Mouse (Mus musculus): Measurements from ENCODE around the gene Paf1.

DNA sequence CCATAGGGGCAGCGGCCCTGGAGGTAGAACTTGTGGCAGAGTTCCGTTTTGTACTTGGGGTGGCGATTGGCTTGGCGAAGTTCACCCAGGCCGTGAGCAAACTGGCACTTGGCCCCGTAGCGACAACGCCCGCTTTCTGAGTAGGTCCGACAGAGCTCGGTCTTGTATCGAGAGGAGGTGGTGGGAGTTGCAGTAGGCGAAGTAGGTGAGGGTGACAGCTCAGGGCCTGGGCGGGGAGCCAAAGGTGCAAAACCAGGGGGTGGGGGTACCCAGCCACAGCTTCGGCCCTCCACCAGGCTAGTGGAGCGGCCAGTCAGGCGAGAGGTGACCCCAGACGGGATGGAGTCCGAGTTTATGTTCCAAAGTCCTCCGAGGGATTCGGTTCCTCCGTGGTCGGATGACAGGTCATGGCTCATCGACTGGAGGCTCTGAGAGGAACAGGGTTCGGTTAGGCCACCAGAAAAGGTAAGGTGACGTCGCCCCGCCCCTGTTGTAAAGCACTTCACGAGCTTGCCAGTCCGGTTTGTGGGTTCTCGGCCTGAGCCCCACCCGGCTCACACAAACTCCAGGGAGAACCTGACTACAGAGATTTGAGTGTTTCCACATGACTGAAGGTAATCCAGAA is 14.6 kb upstream of the Paf1 start:
- TF ChIP-seq POLR2A (IDR thresholded peaks at IDR 0.05; ENCODE audit: low read depth, low read length), result peak; percentile 39
- no peak for TF ChIP-seq CTCF (conservative IDR thresholded peaks at IDR 0.05; ENCODE audit: insufficient read depth, insufficient read length, low read depth, low read length)
